Mouse (Mus musculus) heart, embryonic 12.5 days (tissue): ENCODE measurements at regions not wholly inside any gene's neighbourhood (a gene's known extent, or its start where the extent isn't known, plus 50 kb on each side); places are given as distances from the start of the nearest gene placed in this dataset.

ENCODE experiments used
- ATAC-seq: fragments of 200-750 bp; cut with Nextera tagmentation; 2 replicates; pipeline ENCODE4 v1.8.0; 2017; ENCODE audit warnings: moderate TSS enrichment, moderate library complexity; ENCODE audit not compliant: insufficient number of reproducible peaks, low FRiP score
- H3K27ac ChIP-seq: fragments of 300-500 bp; sonication (generic); 2 replicates; pipeline ENCODE4 v1.5.1; 2016; ENCODE audit warnings: mild to moderate bottlenecking, moderate library complexity; ENCODE audit not compliant: poor library complexity, severe bottlenecking
- H3K27me3 ChIP-seq: fragments of 300-500 bp; sonication (generic); replicated peaks from 2 replicates; pipeline ENCODE4 v1.6.1; 2016; ENCODE audit warnings: mild to moderate bottlenecking, moderate library complexity
- H3K36me3 ChIP-seq: fragments of 300-500 bp; sonication (generic); 2 replicates; pipeline ENCODE4 v1.6.1; 2016; ENCODE audit warnings: mild to moderate bottlenecking, moderate library complexity
- H3K4me1 ChIP-seq: fragments of 300-500 bp; sonication (generic); replicated peaks from 2 replicates; pipeline ENCODE4 v1.6.1; 2016; ENCODE audit warnings: mild to moderate bottlenecking
- H3K4me2 ChIP-seq: fragments of 300-500 bp; sonication (generic); 2 replicates; pipeline ENCODE4 v1.6.1; 2016; ENCODE audit warnings: mild to moderate bottlenecking, moderate library complexity
- H3K4me3 ChIP-seq: fragments of 300-500 bp; sonication (generic); 2 replicates; pipeline ENCODE4 v1.5.1; 2016; ENCODE audit warnings: mild to moderate bottlenecking
- H3K9ac ChIP-seq: fragments of 300-500 bp; sonication (generic); 2 replicates; pipeline ENCODE4 v1.6.1; 2016; ENCODE audit warnings: mild to moderate bottlenecking, moderate library complexity
- H3K9me3 ChIP-seq: fragments of 300-500 bp; sonication (generic); replicated peaks from 2 replicates; pipeline ENCODE4 v1.6.1; 2016; ENCODE audit warnings: mild to moderate bottlenecking, moderate library complexity
- WGBS: fragments of 180-500 bp; shearing (Covaris S2); methylation state at CpG from one replicate; pipeline ENCODE4 v1.1.7; 2016; 5-methylcytosine and 5-hydroxymethylcytosine counted together

DNA sequence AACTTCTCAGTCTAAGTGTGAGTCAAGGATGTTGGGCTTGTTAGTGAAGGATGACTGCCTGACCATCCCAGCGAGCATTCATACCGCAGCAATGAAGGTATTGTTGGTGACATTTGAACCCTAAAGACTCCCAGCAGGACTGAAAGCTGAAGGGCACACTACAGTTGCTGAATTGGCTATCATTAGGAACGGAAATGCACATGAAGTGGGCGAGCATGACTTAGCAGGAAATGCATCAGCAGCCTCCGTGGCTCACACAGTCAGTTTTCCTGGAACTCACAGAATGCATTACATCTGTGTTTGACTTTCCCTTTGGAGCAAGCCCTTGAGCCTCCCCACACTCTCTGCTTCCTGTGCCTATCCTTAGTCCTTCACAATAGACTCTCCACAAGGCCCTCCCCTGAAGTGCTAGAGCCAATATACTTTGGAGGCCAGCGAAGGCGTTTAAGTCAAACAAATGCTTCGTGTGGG, 63.9 kb downstream of the Tmco5 start:
- no peaks in the 10 kb centered on the region for H3K9me3 ChIP-seq
- H3K9ac ChIP-seq: no peak overlapping the region
- H3K4me1 ChIP-seq: peaks cover 13% of the 10 kb centered on the region
- ATAC-seq: peak; percentile 42; the same call in 1 of the 2 replicates
- 54% methylated on average over 8 of the region's 8 CpGs for WGBS
- no peak overlapping the region for H3K4me2 ChIP-seq
- peak overlapping the region; percentile 13; the same call in 1 of the 2 replicates for H3K27ac ChIP-seq
- no peaks in the 10 kb centered on the region for H3K27me3 ChIP-seq
- no peak overlapping the region for H3K4me3 ChIP-seq
- no peaks in the 10 kb centered on the region for H3K36me3 ChIP-seq

DNA sequence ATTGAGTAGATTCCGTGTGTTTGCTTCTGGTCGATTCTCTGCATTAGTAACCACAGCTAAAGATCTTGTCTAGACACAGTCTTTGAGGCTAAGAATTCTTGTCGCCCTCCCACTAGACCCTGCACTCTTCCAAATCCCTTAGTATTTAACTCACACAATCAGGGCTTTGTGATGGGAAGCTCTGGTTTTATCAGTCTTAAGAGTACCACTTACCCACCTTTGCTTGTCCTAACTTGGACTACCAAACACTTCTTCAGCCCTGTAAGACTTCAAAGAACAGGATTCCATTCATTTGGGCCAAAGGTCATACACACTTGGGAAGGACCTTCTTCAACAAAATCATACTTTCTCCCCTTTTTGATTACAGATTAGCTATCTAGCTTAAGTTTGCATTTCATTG, 70.0 kb downstream of the Tmco5 start:
- no peak overlapping the region for H3K4me2 ChIP-seq
- no peak overlapping the region for H3K27ac ChIP-seq
- WGBS: 75% methylated on average over 3 of the region's 3 CpGs
- 0 out of 2 replicates have a peak, but pooled peaks cover 6% of the 10 kb centered on the region for H3K9me3 ChIP-seq
- H3K9ac ChIP-seq: no peak overlapping the region
- no peaks in the 10 kb centered on the region for H3K27me3 ChIP-seq
- no peak for ATAC-seq
- no peak overlapping the region for H3K4me3 ChIP-seq
- H3K4me1 ChIP-seq: no peaks in the 10 kb centered on the region
- no peaks in the 10 kb centered on the region for H3K36me3 ChIP-seq

DNA sequence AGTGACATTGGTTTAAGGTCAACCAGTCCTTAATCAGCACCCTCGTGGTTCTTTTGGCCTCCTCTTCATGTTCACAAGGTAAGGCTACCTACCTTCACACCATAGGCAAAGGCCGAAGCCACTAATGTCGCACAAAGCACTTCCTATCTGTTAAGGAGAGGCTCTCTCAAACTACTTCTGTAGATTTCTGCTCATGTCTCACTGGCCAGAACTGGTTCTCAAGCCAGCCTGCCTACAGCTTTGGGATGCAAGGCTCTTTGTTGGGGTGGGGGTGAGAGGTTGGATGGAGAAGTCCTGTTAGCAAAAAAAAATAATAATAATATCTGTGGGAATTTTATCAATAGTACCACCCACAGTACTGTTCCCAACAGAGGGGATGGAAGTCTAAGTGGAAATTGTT, 71.2 kb downstream of the Tmco5 start:
- ATAC-seq: no peak
- H3K27ac ChIP-seq: no peak overlapping the region
- WGBS: 63% methylated on average over 3 of the region's 3 CpGs
- no peaks in the 10 kb centered on the region for H3K4me1 ChIP-seq
- H3K4me2 ChIP-seq: no peak overlapping the region
- no peaks in the 10 kb centered on the region for H3K36me3 ChIP-seq
- no peaks in the 10 kb centered on the region for H3K27me3 ChIP-seq
- H3K4me3 ChIP-seq: no peak overlapping the region
- 0 out of 2 replicates have a peak, but pooled peaks cover 6% of the 10 kb centered on the region for H3K9me3 ChIP-seq
- no peak overlapping the region for H3K9ac ChIP-seq

DNA sequence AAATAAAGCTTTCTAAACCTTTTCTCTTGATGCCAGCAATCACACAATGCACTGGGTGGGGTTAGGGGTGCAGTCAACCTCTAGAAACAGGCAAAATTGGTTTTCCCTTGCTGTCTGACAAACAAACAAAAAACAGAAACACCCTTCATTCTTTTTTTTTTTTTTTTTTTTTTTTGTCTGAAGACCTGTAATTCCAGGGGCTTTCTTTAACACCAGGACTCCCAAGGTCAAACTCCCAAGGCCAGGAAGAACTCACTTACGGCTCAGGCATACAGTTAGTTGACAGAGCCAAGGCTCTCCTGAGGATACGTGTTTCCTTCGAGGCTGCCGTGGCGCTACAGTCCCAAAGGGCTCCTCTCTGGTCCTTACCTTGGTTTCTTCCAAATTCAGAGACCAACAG, 71.7 kb downstream of the Tmco5 start:
- 0 out of 2 replicates have a peak, but pooled peaks cover 6% of the 10 kb centered on the region for H3K9me3 ChIP-seq
- no peaks in the 10 kb centered on the region for H3K27me3 ChIP-seq
- no peaks in the 10 kb centered on the region for H3K36me3 ChIP-seq
- no peaks in the 10 kb centered on the region for H3K4me1 ChIP-seq
- ATAC-seq: no peak
- no peak overlapping the region for H3K27ac ChIP-seq
- no peak overlapping the region for H3K9ac ChIP-seq
- 74% methylated on average over 5 of the region's 5 CpGs for WGBS
- H3K4me3 ChIP-seq: no peak overlapping the region
- H3K4me2 ChIP-seq: no peak overlapping the region

DNA sequence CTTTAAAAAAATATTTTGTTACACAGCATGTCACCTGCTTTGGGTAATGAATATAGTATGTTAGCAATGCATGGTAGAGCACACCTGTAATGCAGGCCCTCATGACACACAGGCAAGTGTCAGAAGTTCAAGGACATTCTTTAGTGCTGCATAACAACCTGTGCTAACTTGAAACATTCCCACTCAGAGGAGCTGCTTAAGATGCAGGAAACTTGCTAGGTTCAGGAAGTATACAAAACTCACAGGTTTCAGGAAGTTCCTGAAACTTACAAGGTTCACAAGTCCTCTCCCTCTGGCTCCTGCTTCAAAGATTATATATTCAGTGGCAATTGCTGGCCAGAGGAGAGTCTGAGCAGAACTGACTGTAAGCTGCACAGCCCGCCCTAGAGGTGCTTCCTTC, 73.0 kb downstream of the Tmco5 start:
- no peak overlapping the region for H3K4me3 ChIP-seq
- H3K4me2 ChIP-seq: no peak overlapping the region
- no peak overlapping the region for H3K9ac ChIP-seq
- ATAC-seq: no peak
- H3K9me3 ChIP-seq: 0 out of 2 replicates have a peak, but pooled peaks cover 6% of the 10 kb centered on the region
- H3K36me3 ChIP-seq: no peaks in the 10 kb centered on the region
- no peaks in the 10 kb centered on the region for H3K27me3 ChIP-seq
- no peaks in the 10 kb centered on the region for H3K4me1 ChIP-seq
- no peak overlapping the region for H3K27ac ChIP-seq
- whole genome bisulfite sequencing: 94% methylated on average over 1 of the region's 1 CpGs

DNA sequence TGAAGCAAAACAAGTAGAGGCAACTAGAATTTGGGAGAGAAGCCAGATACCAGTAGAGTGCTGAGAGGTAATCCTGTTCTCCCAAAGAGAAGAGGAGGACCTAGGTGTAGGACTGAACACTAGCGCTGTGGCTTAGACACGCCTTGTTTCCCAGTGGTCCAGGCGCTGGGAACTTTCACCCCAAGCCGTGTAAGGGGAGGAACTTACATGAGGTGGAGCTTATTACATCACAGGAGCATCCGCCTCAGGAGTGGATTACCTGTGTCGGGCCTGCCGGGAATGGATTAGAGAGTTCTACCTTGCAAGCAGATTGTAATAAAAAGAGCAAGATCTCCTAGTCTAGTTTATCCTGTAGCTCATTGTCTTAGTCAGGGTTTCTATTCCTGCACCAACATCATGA, 75.8 kb downstream of the Tmco5 start:
- no peaks in the 10 kb centered on the region for H3K27me3 ChIP-seq
- H3K9me3 ChIP-seq: 0 out of 2 replicates have a peak, but pooled peaks cover 6% of the 10 kb centered on the region
- H3K4me1 ChIP-seq: no peaks in the 10 kb centered on the region
- WGBS: 83% methylated on average over 7 of the region's 7 CpGs
- H3K9ac ChIP-seq: no peak overlapping the region
- H3K36me3 ChIP-seq: no peaks in the 10 kb centered on the region
- H3K4me2 ChIP-seq: no peak overlapping the region
- H3K4me3 ChIP-seq: no peak overlapping the region
- H3K27ac ChIP-seq: no peak overlapping the region
- no peak for ATAC-seq

DNA sequence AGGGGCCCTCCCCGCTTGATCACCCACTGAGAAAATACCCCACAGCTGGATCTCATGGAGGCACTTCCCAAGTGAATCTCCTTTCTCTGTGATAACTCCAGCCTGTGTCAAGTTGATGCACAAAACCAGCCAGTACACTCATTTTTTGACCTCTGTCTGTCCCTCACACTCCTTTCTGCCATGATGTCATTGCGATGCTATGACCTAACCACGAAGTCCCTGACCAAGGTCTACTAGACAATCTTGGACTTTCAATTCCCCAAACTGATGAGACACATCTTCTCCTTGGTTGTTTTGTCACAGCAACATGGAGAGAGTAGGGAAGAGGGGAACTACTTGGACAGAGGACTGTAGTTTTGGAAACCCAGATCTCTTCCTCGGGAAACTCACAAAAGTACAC, 76.4 kb downstream of the Tmco5 start:
- no peak overlapping the region for H3K4me3 ChIP-seq
- H3K27me3 ChIP-seq: no peaks in the 10 kb centered on the region
- H3K27ac ChIP-seq: no peak overlapping the region
- ATAC-seq: no peak
- H3K4me2 ChIP-seq: no peak overlapping the region
- H3K36me3 ChIP-seq: no peaks in the 10 kb centered on the region
- H3K9ac ChIP-seq: no peak overlapping the region
- H3K9me3 ChIP-seq: 0 out of 2 replicates have a peak, but pooled peaks cover 6% of the 10 kb centered on the region
- H3K4me1 ChIP-seq: no peaks in the 10 kb centered on the region
- 85% methylated on average over 4 of the region's 4 CpGs for WGBS

DNA sequence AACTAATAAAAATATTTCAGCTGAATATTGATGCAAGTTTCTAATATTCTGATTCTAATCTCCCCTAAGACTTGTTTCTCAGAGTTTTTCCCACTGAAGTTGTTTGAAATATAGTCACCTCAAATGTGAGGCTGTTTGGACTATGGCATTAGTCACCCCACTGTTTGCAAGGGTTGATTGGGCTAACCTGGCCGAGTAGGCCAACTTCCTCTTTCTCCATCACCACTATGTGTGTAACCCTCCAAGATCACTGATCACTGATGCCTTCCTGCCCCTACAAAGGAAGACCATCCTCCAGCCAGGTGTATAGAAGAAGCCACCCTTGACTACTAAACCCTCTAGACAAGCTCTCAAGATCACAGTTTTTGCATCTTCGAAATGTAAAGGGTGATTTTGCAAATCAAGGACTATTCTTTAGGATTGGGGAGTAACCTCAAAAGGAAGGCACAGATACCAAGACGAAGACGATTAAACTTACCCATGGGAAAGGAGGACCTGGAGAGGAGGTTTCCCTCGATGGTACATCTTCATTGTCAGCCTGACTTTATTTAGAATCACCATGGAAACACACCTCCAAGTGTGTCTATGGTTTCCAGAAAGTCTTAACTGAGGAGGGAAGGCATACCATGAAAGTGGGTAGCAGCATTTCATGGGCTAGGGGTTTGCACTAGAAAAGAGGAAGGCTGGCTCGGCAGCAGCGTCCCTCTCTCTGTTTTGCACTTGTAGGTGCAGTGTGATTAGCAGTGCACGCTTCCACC, 84.8 kb downstream of the Tmco5 start:
- Histone ChIP-seq H3K9me3 (no peaks in the 10 kb centered on the region), H3K36me3 (no peaks in the 10 kb centered on the region), H3K4me2 (no peak overlapping the region), H3K4me3 (no peak overlapping the region), H3K9ac (no peak overlapping the region), H3K4me1 (no peaks in the 10 kb centered on the region), H3K27ac (no peak overlapping the region), H3K27me3 (no peaks in the 10 kb centered on the region)
- ATAC-seq: no peak
- WGBS: 76% methylated on average over 8 of the region's 8 CpGs

DNA sequence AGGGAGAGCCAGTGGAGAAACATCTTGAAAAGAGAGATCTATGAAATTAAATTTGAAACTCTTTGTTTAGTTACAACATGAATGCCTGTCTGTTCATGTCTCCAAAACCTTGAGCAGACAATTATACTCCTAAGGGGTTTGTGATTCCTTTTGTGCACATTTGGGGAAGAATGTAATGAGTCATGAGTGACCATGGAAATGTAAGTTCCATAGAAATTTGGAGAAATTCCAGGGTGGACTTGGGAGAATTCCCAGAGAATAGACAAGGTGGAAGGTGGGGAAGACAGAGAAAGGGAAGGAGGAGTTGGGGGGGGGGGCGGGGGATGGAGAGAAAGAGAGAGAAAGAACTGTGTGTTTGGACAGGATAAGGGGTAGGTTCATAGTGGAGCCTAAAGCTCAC, 87.8 kb downstream of the Tmco5 start:
- H3K4me2 ChIP-seq: no peak overlapping the region

DNA sequence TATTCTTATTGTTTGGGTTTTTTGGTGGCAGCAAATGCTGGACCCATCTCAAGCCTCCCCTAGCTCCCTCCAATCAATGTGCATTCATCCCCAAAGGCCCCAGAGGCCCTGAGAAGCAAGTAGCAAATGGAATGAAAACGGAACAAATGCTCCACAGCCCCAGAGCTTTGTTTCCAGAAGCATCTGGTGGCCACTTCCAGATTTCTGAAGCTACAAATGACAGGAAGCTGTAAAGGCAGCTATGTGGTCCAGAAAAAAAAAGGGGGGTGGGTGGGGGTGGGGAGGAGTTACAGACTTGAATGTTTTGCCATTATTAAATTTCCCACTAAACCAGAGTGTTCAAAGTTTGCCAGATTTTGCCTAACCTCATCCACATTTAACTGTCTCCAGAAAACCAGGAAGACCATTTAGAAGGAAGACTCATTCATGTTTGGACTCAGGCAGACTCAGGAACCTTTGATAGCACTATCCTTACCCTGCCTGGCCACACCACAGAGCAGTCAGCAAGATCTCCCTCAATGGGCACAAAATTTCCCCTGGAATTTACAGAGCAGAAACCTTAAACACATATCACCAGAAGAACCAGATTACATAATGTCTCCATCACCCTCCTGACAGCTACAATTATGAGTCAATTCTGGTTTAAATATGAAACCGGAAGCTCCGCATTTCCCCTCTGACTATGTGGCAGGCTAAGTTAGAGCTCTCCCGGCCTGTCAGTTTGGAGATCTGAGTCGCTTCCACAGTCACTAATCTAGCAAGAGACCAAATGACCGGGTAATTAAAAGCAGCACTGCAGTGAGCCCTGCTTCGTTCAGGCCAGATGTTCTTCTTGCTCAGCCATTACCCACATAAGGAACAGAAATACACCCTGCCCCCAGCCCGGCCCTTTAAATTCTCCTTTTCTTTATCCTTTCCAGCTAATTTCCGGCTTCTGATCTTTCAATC, 93.4 kb downstream of the Tmco5 start:
- 0 out of 2 replicates have a peak overlapping the region, but pooled peaks have one; percentile 7 for H3K4me3 ChIP-seq
- H3K4me1 ChIP-seq: peaks cover 33% of the 10 kb centered on the region
- H3K9me3 ChIP-seq: no peaks in the 10 kb centered on the region
- H3K36me3 ChIP-seq: no peaks in the 10 kb centered on the region
- H3K4me2 ChIP-seq: peak overlapping the region; percentile 57
- 23% methylated on average over 9 of the region's 9 CpGs for WGBS
- H3K27ac ChIP-seq: peak overlapping the region; percentile 46
- H3K9ac ChIP-seq: peak overlapping the region; percentile 29; the same call in 1 of the 2 replicates
- H3K27me3 ChIP-seq: no peaks in the 10 kb centered on the region
- no peak for ATAC-seq

More for the DNA sequence above, 87.8 kb downstream of the Tmco5 start:
- no peaks in the 10 kb centered on the region for H3K9me3 ChIP-seq
- no peak overlapping the region for H3K27ac ChIP-seq
- 60% methylated on average over 1 of the region's 1 CpGs for WGBS
- no peaks in the 10 kb centered on the region for H3K4me1 ChIP-seq
- H3K36me3 ChIP-seq: no peaks in the 10 kb centered on the region
- no peaks in the 10 kb centered on the region for H3K27me3 ChIP-seq
- H3K9ac ChIP-seq: no peak overlapping the region
- ATAC-seq: no peak
- H3K4me3 ChIP-seq: no peak overlapping the region

DNA sequence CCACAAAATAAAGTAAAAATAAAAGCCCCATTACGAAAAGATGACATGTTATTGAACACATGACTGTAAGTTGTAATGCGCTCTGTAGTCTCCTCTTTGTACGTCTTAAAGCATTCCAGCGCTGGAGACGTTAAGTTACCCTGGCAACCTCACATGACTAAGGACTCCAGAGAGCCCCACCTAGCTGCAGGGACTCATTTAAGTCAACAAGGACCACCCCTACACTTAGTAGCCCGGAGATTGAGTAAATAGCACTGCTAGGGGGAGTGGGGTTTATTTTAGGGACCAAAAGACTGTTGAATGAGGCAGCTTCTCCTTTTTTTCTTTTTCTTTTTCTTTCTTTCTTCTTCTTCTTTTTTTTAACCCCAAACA, 94.1 kb downstream of the Tmco5 start:
- WGBS: 14% methylated on average over 6 of the region's 6 CpGs
- ATAC-seq: no peak
- H3K4me3 ChIP-seq: 0 out of 2 replicates have a peak overlapping the region, but pooled peaks have one; percentile 7
- no peaks in the 10 kb centered on the region for H3K9me3 ChIP-seq
- H3K27ac ChIP-seq: peak overlapping the region; percentile 46
- peaks cover 37% of the 10 kb centered on the region for H3K4me1 ChIP-seq
- peak overlapping the region; percentile 57 for H3K4me2 ChIP-seq
- H3K9ac ChIP-seq: 0 out of 2 replicates have a peak overlapping the region, but pooled peaks have one; percentile 29
- no peaks in the 10 kb centered on the region for H3K27me3 ChIP-seq
- H3K36me3 ChIP-seq: no peaks in the 10 kb centered on the region
